Mouse (Mus musculus): ENCODE data around the gene Sorcs2.

GRCm38 (mm10) chr5:36205397-36205796 is 192.5 kb downstream of the Sorcs2 start:
- TF ChIP-seq CTCF (IDR thresholded peaks at IDR 0.05; ENCODE audit: low read depth, low read length) (no peak), POLR2A (IDR thresholded peaks at IDR 0.05; ENCODE audit: extremely low read depth, insufficient read depth, low read length) (no peak)

All from liver, adult 2 months (tissue).